ENCODE assay signal across 19 mouse cellular contexts in genomic region chr2:170816302-170816701, GRCm38 (mm10).
"Had no signal": no experiment of that assay in that cellular context is flagged by ENCODE, and none has a peak within 500 bp of the region (broad histone marks: within the 10 kb centered on the region; RNA-seq: fewer than 3 reads in every experiment).

No protein-coding gene starts in this region.

- ATAC-seq: intestine, postnatal 0 days; midbrain, embryonic 15.5 days had no signal

- H3K4me2 ChIP-seq: liver, embryonic 13.5 days; midbrain, embryonic 15.5 days; neural tube, embryonic 13.5 days had no signal

- DNase-seq: kidney, adult 2 months; kidney, postnatal 25 days; layer of hippocampus, postnatal 36 days; liver, embryonic 13.5 days; lung, adult 2 months; lung, postnatal 10 days; retina, postnatal 1 day; right cerebral cortex, postnatal 25 days; spleen, adult 18-20 months; thymus, adult 18-20 months; thymus, postnatal 36 days had no signal

- H3K27ac ChIP-seq: kidney, postnatal 0 days; layer of hippocampus, adult 2 months; left cerebral cortex, adult 2 months; liver, embryonic 13.5 days; macrophage; midbrain, embryonic 15.5 days; neural tube, embryonic 13.5 days had no signal

- H3K4me3 ChIP-seq: layer of hippocampus, adult 2 months; left cerebral cortex, adult 2 months; liver, embryonic 13.5 days; midbrain, embryonic 15.5 days; myocyte; neural tube, embryonic 13.5 days had no signal

- H3K4me1 ChIP-seq: liver, embryonic 13.5 days had no signal

- H3K36me3 ChIP-seq: liver, embryonic 13.5 days; midbrain, embryonic 15.5 days had no signal

- H3K9ac ChIP-seq: liver, embryonic 13.5 days; midbrain, embryonic 15.5 days; neural tube, embryonic 13.5 days had no signal

- H3K27me3 ChIP-seq: liver, embryonic 13.5 days; midbrain, embryonic 15.5 days; neural tube, embryonic 13.5 days had no signal
